Mouse (Mus musculus): ENCODE data around the gene Tnfrsf22.

Tnfrsf22 gene

GRCm38 (mm10) chr7:143636674-143637073 lies 12.8 kb downstream of the Tnfrsf22 start:
- DNase-seq (ENCODE audit: extremely low spot score, low read depth, low spot score) = no peak

DNA sequence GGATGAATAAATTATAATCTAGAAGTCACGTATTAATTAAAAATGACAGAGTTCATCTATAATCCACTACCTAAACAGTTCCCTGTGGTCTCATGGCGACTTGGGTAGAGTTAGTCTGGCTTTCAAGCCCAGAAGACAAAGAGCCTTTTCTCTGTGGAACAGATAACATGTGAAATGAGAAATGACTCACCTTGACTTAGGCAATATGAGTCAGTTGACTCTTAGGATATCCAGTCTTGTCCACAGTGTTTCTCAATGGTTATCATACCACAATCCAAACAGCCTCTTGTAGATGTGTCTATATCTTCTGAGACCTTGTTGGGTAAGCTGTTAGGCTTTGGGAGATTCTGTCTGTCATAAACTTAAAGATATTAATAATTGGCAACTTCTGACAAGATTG lies 18.0 kb downstream of the Tnfrsf22 start:
- DNase-seq (ENCODE audit: extremely low spot score, low read depth, low spot score) = no peak

- no peak for DNase-seq (ENCODE audit: extremely low spot score, low read depth, low spot score)
Observed at GRCm38 (mm10) chr7:143629501-143629900, 20.0 kb downstream of the Tnfrsf22 start.

DNA sequence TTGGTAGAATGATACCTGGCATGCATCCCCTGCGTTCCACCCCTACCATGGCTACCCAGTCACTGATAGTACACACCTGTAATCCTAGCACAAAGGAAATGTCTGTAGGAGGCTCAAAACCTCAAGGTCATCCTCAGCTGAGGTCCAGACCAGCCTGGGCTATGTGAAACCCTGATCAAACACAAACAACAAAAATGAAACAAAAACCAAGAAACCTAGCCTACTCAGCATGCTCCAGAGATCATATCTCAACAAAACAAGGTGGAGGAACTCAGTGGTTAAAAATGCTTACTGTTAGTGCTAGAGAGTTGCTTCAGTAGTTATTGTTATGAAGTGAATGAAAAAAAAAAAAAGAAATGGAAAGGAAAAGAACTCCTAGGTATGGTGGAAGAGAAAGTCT lies 20.9 kb downstream of the Tnfrsf22 start, which contains the start of gene Tnfrsf26:
TSS of gene Tnfrsf26 (minus strand) at position 183 of the 400 bp plus-strand sequence.
- no peak for DNase-seq (ENCODE audit: extremely low spot score, low read depth, low spot score)

DNA sequence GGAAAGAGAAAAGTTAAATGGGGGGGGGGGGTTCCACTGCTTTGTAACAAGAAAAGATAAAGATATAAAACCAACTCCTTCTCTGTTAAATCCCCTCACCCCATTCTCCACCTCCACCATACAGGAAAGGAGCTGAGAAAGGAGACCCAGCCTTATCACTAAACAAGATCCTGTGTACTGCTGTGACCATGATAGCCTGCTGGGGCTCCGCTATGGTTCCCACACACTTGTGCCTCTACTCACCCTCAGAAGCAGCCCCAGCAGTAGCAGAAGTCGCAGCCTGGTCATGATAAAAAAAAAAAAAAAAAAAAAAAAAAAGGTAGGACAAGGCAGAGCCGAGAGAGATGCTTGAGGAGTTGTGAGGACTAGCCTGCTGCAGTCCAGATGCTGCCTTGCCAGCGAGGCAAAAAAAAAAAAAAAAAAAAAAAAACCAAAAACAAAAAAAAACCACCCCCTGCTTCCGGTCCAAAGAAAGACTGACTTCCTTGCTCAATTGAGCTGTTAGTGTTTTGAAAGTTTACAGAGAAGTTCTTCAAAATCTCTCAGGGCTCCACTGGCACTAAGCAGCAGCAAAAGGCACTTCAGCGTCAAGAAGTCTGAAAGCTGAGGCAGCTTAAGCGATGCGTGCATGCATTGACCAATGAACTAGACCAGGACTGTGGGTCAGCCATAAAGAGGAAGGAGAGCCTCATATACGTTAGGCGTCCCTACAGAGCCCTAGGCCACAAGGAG lies 21.7 kb downstream of the Tnfrsf22 start:
- no peak for DNase-seq (ENCODE audit: extremely low spot score, low read depth, low spot score)

DNA sequence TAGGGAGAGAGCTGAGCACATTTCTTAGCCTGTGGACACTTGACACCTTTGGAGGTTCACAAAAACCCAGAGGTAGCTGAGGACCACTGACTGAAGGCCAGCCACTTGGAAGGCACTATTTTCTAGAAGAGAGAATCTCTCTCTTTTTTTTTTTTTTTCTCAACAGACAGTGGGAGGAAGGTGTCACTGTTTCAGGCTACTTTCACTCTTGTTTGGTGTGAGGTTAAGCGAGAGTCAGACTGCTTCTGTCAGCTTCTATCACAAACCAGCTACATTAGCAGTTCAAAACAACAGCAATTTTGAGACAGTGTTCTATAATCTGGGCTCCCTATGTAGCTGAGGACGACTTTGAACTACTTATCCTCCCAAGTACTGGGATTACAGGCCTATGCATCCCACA lies 23.3 kb downstream of the Tnfrsf22 start:
- no peak for DNase-seq (ENCODE audit: extremely low spot score, low read depth, low spot score)

GRCm38 (mm10) chr7:143625151-143625550 lies 24.3 kb downstream of the Tnfrsf22 start:
- DNase-seq (ENCODE audit: extremely low spot score, low read depth, low spot score) = no peak

DNA sequence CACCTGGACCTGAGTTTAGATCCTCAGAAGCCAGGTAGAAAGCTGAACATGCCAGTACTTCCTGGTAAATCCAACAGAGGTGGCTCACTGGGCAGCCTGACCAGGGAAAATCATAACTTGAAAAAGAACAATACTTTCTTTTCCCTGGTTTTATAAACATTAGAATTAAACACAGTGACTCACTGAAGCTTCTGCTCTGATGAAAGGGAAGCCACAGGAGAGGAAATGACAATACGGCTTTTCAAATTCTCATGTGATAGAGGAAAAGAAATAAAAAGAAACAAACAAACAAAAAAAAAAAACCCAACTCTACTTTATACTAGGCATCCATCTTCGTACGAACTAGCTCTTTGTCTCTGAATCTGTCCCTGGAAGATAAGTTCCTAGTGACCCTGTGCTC lies 24.9 kb downstream of the Tnfrsf22 start:
- no peak for DNase-seq (ENCODE audit: extremely low spot score, low read depth, low spot score)

DNA sequence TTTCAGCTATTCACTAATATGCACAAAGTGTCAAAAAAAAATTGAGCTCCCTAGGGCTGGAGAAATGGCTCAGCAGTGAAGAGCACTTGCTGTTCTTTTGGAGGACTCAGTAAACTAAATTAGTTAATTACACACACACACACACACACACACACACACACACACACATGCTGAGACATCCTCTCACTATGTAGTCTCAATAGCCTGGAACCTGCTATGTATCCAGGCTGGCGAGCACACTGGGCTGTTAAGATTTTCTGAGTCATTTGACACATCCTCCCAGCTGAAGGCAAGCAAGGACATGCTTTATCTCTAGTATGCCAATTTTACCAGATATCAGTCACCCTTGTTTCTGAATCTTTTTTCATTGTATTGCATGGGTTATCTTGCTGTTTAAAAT lies 28.5 kb downstream of the Tnfrsf22 start:
- no peak for DNase-seq (ENCODE audit: extremely low spot score, low read depth, low spot score)

DNA sequence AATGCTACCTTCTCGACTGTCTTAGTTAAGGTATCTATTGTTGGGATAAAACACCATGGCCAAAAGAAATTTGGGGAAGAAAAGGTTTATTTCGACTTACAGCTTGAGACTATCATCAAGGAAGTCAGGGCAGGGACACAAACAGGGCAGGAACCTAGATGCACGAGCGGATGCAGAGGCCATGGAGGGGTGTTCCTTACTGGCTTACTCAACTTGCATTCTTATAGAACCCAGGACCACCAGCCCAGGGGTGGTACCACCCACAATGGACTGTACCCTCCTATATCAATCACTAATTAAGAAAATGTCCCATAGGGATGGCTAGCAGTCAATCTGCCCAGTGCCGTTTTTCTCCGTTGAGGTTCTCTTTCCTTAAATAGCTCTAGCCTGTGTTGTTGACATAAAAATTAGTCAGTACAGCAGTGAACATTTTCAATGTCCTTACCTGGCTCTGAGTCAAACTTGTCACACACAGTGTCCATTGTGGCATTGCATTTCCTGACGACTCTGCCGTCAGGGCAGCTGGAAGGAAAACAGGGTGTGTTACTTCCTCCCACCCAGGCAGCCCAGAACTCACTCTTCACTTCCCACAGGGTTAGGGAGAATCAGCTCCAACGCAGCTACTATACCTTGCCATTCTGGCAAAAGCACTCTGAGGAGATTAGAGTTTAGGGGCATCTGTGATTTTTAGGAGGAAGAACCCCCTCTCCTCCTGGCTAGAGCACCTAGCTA lies 34.9 kb downstream of the Tnfrsf22 start:
- DNase-seq (ENCODE audit: extremely low spot score, low read depth, low spot score) = no peak

GRCm38 (mm10) chr7:143612215-143612614 lies 37.2 kb downstream of the Tnfrsf22 start:
- no peak for DNase-seq (ENCODE audit: extremely low spot score, low read depth, low spot score)

DNA sequence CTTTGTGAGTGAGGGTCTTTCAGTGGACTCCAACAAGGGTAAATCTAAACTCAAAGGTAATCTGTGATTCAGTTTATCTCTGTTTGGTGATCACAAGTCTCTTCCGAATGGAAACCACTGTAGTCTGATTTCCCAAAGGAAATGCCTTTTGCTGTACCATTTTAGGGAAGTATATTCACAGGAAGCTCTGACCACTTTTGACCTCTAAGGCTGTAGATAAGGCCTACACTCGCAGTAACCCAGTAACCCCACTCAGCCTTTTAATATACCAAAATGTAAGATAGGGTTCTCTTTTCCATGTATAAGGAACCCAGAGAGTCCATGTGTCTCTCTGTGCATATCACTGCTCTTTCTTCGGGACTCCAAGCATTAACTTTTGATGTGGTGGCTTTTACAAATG lies 44.1 kb downstream of the Tnfrsf22 start:
- DNase-seq (ENCODE audit: extremely low spot score, low read depth, low spot score) = no peak

- no peak for DNase-seq (ENCODE audit: extremely low spot score, low read depth, low spot score)
Observed at GRCm38 (mm10) chr7:143604889-143605288, 44.6 kb downstream of the Tnfrsf22 start.

DNA sequence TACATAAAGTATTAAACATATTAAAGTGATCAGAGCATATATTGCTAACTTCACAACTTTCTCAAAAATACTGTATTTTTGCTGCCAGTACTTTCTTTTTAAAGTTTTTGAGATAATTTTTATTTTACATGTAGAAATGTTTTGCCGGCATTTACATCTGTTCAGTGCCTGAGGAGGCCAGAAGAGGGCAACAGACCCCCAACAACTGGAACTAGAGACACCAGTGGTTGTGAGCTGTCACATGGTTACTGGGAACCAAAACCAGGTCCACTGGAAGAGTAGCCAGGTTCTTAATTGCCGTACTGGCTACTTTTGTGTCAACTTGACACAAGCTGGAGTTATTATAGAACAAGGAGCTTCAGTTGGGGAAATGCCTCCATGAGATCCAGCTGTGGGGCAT lies 47.8 kb downstream of the Tnfrsf22 start:
- no peak for DNase-seq (ENCODE audit: extremely low spot score, low read depth, low spot score)

GRCm38 (mm10) chr7:143600231-143600740 lies 49.2 kb downstream of the Tnfrsf22 start:
- DNase-seq (ENCODE audit: extremely low spot score, low read depth, low spot score) = no peak

DNA sequence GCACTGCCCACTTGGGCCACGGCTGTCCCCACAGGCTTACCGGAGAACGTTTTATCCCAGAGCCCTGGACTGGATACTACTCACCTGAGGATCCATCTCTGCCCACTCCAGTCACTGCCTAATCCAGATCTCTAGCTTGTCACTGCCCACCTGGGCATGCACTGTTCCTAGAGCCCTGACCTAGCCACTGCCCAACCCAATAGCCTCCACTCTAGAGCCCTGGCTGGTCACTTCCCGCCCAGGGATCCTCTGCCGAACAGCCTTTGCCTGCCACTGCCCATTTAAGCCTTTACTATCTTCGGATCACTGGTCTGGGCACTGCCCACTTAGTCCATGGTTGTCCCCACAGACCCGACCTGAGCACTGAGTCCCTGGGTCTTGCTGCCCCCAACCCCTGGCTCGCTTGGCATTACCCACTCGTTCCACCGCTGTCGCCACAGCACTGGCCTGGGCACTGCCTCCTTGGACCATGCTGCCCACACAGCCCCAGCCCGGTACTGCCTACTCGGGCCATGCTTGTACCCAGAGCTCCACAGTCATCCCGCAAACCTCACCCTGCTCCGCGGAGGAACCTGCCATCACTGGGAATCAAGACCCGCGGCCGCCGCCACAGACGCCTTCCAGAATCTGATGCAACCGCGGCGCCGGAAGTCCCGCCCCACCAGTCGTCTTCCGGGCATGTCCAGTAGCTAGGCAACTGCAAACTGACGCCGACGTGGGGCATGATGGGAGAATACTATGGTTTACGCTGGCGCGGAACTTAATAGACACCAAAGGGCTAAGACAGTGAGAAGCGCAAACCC lies 49.8 kb downstream of the Tnfrsf22 start, which contains the start of gene Cars:
TSS of gene Cars (minus strand) at position 663 of the 803 bp plus-strand sequence.
- DNase-seq (ENCODE audit: extremely low spot score, low read depth, low spot score) = peak; percentile 89

GRCm38 (mm10) chr7:143594865-143595264 lies 54.6 kb downstream of the Tnfrsf22 start:
- DNase-seq (ENCODE audit: extremely low spot score, low read depth, low spot score) = no peak

- no peak for DNase-seq (ENCODE audit: extremely low spot score, low read depth, low spot score)
Observed at GRCm38 (mm10) chr7:143592255-143592654, 57.2 kb downstream of the Tnfrsf22 start.

DNA sequence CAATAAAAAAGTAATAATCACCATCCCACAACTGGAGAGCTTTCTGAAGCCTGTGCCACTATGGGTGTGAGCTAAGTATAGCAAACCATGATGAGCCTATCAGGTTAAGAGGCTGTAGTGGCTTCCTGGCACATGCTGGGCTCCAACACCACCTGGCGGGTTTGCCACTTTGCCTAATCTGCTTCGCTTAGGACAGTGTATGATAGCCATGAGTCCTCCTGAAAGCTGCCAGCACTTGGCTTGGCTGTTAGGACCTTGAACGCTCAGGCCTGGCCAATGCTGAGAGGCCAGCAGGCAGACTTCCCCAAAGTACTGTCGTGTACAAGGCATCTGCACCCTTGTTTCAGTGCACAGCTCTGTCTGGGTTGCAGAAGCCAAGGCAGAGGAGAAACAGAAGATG lies 61.5 kb downstream of the Tnfrsf22 start:
- no peak for DNase-seq (ENCODE audit: extremely low spot score, low read depth, low spot score)

DNA sequence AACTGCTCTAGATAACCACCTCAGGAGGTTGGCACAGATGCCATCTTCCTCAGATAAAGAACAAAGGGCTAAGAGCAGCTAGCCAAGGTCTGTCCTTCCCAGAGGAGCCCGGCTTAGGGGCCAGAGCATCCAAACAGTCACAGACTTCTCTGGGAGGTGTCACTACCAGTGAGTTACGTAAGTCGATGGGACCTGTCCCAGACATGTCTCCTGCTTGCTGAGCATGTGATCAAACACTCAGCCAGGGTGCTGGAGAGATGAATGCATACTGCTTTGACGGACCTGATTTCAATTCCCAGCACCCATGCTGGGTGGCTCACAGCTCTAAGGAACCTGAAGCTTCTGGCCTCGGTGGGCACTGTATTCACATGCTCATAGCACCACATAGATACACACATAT lies 61.9 kb downstream of the Tnfrsf22 start:
- DNase-seq (ENCODE audit: extremely low spot score, low read depth, low spot score) = no peak
